Mouse (Mus musculus) bone marrow, adult 2 months (tissue): ENCODE measurements around the gene Actr2.

Source experiments
- CTCF ChIP-seq: fragments of 200-500 bp; IDR thresholded peaks from 2 replicates; pipeline ENCODE4 v1.5.1; 2011; ENCODE audit warnings: low read length, control low read depth; ENCODE audit not compliant: control insufficient read depth, insufficient read depth
- POLR2A ChIP-seq: fragments of 200-500 bp; IDR thresholded peaks from 2 replicates; pipeline ENCODE4 v1.6.1; 2011; ENCODE audit warnings: low read depth, mild to moderate bottlenecking, control low read depth, low read length, borderline replicate concordance; ENCODE audit not compliant: control insufficient read depth

- TF ChIP-seq POLR2A (no peak), CTCF (no peak)
Measured at GRCm38 (mm10) chr11:20152107-20152901, 39.6 kb upstream of the Actr2 start.
